Mouse (Mus musculus): ENCODE results near the gene Hba-a1. TPM values are rescaled to one million over a fixed set of nuclear protein-coding genes. Genes with fewer than 3 reads are reported as not detected.

Hba-a1 gene
- polyA plus RNA-seq, 1 experiment from 2014 or later, result 2,348 TPM

DNA sequence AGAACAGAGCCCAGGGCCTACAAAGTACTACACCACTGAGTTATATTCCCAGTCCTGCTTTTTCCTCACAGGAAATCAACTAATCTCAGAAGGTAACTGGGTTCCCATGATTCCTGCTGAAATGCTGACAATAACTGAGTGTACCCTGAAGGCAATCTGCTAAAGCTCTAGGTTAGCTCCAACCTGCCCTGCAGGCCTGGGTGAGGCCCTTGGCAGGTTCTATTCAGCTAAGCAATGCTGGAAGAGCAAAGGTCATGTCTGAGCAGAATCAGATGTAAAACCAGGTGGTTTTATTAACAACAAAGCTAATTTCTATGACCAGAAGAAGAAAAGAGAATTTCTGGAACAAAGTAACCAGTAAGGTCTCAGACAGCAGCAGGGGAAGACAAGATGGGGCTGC lies 41.9 kb upstream of the Hba-a1 start:
- Histone ChIP-seq H3K36me3 (ENCODE audit: control insufficient read depth, insufficient read depth, low read length) (peaks cover 39% of the 10 kb centered on the region), H3K27me3 (replicated peaks; ENCODE audit: control insufficient read depth, insufficient read depth, low read length) (no peaks in the 10 kb centered on the region), H3K4me1 (ENCODE audit: control insufficient read depth, insufficient read depth, low read length) (peaks cover 4% of the 10 kb centered on the region), H3K4me2 (ENCODE audit: low read length) (no peak overlapping the region), H3K9me3 (replicated peaks; ENCODE audit: control insufficient read depth, low read length) (no peaks in the 10 kb centered on the region), H3K9ac (ENCODE audit: low read length) (no peak overlapping the region), H3K4me3 (ENCODE audit: low read depth, low read length) (no peak overlapping the region), H3K27ac (ENCODE audit: low read depth, low read length) (no peak overlapping the region)
- no peak for DNase-seq (ENCODE audit: low spot score)
- no peak for ATAC-seq

DNA sequence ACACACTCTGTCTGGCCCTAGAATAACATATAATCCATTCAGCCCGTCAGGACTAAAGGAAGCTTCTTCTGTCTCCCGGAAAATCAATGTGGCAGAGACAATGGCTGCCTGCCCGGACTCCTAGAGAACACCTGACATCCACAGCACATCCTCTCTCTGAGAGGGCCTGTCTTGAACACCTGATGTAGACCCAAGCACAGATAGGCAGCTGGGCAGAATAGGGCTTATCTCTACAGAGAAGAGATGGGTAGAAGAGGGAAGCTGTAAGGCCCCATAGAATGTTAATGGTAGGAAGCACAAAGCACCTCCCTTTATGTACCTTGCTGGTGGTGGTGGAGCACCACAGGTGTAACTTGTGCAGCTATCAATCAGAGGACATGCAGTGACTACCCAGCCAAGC lies 41.1 kb upstream of the Hba-a1 start:
- no peak for DNase-seq (ENCODE audit: low spot score)
- Histone ChIP-seq H3K4me1 (ENCODE audit: control insufficient read depth, insufficient read depth, low read length) (no peaks in the 10 kb centered on the region), H3K9me3 (replicated peaks; ENCODE audit: control insufficient read depth, low read length) (no peaks in the 10 kb centered on the region), H3K27me3 (replicated peaks; ENCODE audit: control insufficient read depth, insufficient read depth, low read length) (no peaks in the 10 kb centered on the region), H3K27ac (ENCODE audit: low read depth, low read length) (no peak overlapping the region), H3K4me2 (ENCODE audit: low read length) (no peak overlapping the region), H3K4me3 (ENCODE audit: low read depth, low read length) (no peak overlapping the region), H3K36me3 (ENCODE audit: control insufficient read depth, insufficient read depth, low read length) (peaks cover 47% of the 10 kb centered on the region), H3K9ac (ENCODE audit: low read length) (no peak overlapping the region)
- 92% methylated on average over 3 of the region's 3 CpGs for WGBS
- ATAC-seq, result no peak

DNA sequence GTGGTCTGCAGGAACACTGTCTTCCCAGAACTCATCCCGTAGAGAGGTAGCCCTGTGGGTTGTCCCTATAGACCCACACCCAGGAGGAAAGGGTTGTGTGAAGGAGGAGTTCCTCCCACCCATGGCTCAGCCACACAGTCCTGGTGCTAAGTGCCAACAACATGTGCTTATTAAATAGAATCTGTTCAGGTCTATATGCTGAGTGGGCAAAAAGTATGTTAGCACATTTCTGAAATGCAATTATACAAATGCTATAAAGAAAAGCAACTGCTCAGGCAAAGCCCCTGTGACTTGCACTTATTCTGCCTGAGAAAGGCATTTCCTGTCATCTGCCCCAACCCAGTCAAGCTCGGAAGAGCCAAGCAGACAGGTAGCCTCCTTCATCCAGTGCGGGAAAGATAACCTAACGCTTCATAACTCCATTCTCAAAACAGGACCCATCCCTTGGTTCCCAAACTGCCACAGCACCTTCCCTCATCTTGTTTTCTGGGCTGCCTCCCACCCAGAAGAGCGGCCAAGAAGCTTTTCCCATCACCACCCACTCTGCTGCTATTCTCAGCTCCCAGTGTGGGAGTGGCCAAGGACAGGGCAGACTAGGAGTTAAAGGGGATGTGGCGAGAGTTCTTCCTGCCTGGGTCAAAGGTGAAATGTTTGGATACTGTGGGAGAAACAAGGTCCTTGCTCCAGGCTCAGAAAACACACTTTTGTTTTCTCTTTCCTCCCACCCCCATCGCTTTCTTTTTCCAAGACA lies 39.9 kb upstream of the Hba-a1 start:
- whole genome bisulfite sequencing, result 84% methylated on average over 7 of the region's 7 CpGs
- H3K27ac ChIP-seq (ENCODE audit: low read depth, low read length), result no peak overlapping the region
- H3K9me3 ChIP-seq (replicated peaks; ENCODE audit: control insufficient read depth, low read length), result no peaks in the 10 kb centered on the region
- H3K9ac ChIP-seq (ENCODE audit: low read length), result no peak overlapping the region
- no peak for ATAC-seq
- no peak overlapping the region for H3K4me3 ChIP-seq (ENCODE audit: low read depth, low read length)
- H3K4me2 ChIP-seq (ENCODE audit: low read length), result no peak overlapping the region
- no peaks in the 10 kb centered on the region for H3K27me3 ChIP-seq (replicated peaks; ENCODE audit: control insufficient read depth, insufficient read depth, low read length)
- H3K36me3 ChIP-seq (ENCODE audit: control insufficient read depth, insufficient read depth, low read length), result peaks cover 55% of the 10 kb centered on the region
- H3K4me1 ChIP-seq (ENCODE audit: control insufficient read depth, insufficient read depth, low read length), result no peaks in the 10 kb centered on the region
- no peak for DNase-seq (ENCODE audit: low spot score)

DNA sequence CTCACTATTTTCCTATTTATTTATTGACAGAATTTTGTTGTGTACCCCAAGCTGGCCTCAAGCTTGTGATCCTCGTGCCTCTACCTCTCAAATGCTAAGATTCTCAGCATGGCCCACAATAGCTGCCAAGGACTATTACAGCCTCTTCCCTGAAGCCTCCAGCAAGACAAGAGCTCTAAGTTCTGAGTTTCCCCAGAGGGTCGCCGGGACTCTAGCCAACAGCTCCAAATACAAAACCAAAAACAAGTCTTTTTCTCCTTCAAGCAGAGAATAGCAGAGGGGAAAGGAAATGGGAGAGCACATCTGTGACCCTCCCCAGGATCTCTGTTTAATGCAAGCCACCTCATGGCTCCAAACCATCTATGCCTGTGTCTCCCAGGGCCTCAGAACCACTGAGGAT lies 39.2 kb upstream of the Hba-a1 start:
- DNase-seq (ENCODE audit: low spot score), result no peak
- Histone ChIP-seq H3K27ac (ENCODE audit: low read depth, low read length) (no peak overlapping the region), H3K9me3 (replicated peaks; ENCODE audit: control insufficient read depth, low read length) (no peaks in the 10 kb centered on the region), H3K36me3 (ENCODE audit: control insufficient read depth, insufficient read depth, low read length) (peaks cover 58% of the 10 kb centered on the region), H3K4me3 (ENCODE audit: low read depth, low read length) (no peak overlapping the region), H3K4me2 (ENCODE audit: low read length) (no peak overlapping the region), H3K27me3 (replicated peaks; ENCODE audit: control insufficient read depth, insufficient read depth, low read length) (no peaks in the 10 kb centered on the region), H3K4me1 (ENCODE audit: control insufficient read depth, insufficient read depth, low read length) (no peaks in the 10 kb centered on the region), H3K9ac (ENCODE audit: low read length) (no peak overlapping the region)
- ATAC-seq, result no peak
- WGBS, result 90% methylated on average over 3 of the region's 3 CpGs

DNA sequence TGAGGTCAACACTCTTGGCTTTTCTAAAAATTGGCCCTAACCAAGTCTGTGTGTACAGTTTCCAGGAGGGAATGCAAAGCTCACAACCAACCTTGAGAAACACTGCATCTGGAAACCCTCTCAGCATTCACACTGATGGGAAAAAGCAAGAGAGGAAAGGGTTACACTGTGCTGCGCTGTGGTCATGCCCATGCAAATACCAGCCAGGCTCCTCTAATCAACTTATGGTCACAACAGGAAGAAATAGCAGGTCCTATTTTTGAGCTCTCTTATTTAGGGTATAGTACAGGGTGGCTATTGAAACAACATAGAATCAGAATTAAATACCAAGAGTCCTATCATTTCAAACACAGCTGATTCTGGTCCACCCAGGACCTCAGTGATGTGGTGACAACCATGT lies 38.7 kb upstream of the Hba-a1 start:
- H3K4me3 ChIP-seq (ENCODE audit: low read depth, low read length), result no peak overlapping the region
- no peaks in the 10 kb centered on the region for H3K9me3 ChIP-seq (replicated peaks; ENCODE audit: control insufficient read depth, low read length)
- 85% methylated on average over 1 of the region's 1 CpGs for WGBS
- H3K4me1 ChIP-seq (ENCODE audit: control insufficient read depth, insufficient read depth, low read length), result no peaks in the 10 kb centered on the region
- no peak for ATAC-seq
- H3K4me2 ChIP-seq (ENCODE audit: low read length), result no peak overlapping the region
- no peak for DNase-seq (ENCODE audit: low spot score)
- H3K36me3 ChIP-seq (ENCODE audit: control insufficient read depth, insufficient read depth, low read length), result peaks cover 59% of the 10 kb centered on the region
- no peak overlapping the region for H3K9ac ChIP-seq (ENCODE audit: low read length)
- no peak overlapping the region for H3K27ac ChIP-seq (ENCODE audit: low read depth, low read length)
- H3K27me3 ChIP-seq (replicated peaks; ENCODE audit: control insufficient read depth, insufficient read depth, low read length), result no peaks in the 10 kb centered on the region

DNA sequence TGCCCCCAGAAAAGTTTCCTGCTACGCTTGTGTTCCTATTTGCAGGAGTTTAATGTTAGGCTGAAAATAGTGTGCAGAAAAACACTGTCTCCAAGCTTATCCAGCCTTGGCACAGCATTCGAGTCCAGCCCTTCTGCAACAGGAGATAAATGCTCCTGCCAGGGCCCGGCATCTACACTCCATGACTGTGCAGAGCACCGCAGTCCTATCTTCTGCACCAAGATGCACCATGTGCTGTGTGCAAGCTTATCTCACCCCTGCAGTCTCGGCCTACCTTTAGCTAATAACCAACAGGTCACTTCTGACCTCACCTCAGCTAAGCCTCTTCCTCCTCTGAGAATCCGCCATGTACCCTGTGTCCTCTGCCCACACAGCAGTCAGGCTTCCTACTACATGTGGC lies 37.7 kb upstream of the Hba-a1 start:
- Histone ChIP-seq H3K4me1 (ENCODE audit: control insufficient read depth, insufficient read depth, low read length) (no peaks in the 10 kb centered on the region), H3K36me3 (ENCODE audit: control insufficient read depth, insufficient read depth, low read length) (peaks cover 58% of the 10 kb centered on the region), H3K27me3 (replicated peaks; ENCODE audit: control insufficient read depth, insufficient read depth, low read length) (no peaks in the 10 kb centered on the region), H3K9ac (ENCODE audit: low read length) (no peak overlapping the region), H3K27ac (ENCODE audit: low read depth, low read length) (no peak overlapping the region), H3K9me3 (replicated peaks; ENCODE audit: control insufficient read depth, low read length) (no peaks in the 10 kb centered on the region), H3K4me2 (ENCODE audit: low read length) (no peak overlapping the region), H3K4me3 (ENCODE audit: low read depth, low read length) (no peak overlapping the region)
- 93% methylated on average over 6 of the region's 6 CpGs for WGBS
- ATAC-seq, result no peak
- no peak for DNase-seq (ENCODE audit: low spot score)

DNA sequence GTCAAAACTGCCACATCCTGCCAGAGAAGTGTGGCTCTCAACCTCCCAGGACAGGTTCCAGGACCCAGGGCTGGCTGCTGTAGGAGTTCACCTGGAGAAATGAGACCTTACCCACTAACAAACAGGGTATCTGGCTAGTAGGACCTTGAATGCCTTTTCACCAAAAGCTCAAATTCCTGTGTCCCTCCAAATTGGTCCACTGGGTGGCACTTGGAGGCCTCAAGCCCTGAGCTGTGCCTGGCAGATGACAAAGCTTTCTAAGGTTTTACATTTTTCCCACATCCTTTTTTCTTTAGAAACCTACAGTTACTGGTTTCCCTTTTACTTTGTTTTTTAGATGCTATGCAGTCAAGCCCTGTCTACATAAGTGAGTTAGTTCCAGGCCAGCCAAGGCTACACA lies 36.2 kb upstream of the Hba-a1 start:
- H3K4me1 ChIP-seq (ENCODE audit: control insufficient read depth, insufficient read depth, low read length), result no peaks in the 10 kb centered on the region
- peaks cover 56% of the 10 kb centered on the region for H3K36me3 ChIP-seq (ENCODE audit: control insufficient read depth, insufficient read depth, low read length)
- H3K4me3 ChIP-seq (ENCODE audit: low read depth, low read length), result no peak overlapping the region
- H3K27ac ChIP-seq (ENCODE audit: low read depth, low read length), result no peak overlapping the region
- no peaks in the 10 kb centered on the region for H3K27me3 ChIP-seq (replicated peaks; ENCODE audit: control insufficient read depth, insufficient read depth, low read length)
- no peak overlapping the region for H3K9ac ChIP-seq (ENCODE audit: low read length)
- no peak for DNase-seq (ENCODE audit: low spot score)
- H3K4me2 ChIP-seq (ENCODE audit: low read length), result no peak overlapping the region
- H3K9me3 ChIP-seq (replicated peaks; ENCODE audit: control insufficient read depth, low read length), result no peaks in the 10 kb centered on the region
- no peak for ATAC-seq

DNA sequence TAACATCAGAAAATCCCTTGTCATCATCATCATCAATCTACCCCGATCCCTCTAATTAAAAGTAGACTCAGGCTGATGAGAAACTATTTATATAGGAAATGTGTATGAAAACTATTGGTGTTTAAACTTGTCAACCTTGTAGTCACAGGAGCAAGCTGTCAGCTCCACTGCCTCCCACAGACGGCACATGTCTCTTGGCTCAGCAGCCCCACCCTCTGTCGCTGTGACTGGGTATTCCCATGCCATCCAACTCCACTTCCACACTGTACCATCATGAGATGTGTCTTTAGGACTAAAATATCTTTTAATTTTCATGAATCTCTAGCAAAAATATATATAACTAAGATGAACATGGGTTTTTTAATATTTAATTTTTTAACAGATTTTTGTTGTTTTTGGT lies 35.0 kb upstream of the Hba-a1 start:
- ATAC-seq (no peak), DNase-seq (ENCODE audit: low spot score) (no peak)
- Histone ChIP-seq H3K4me2 (ENCODE audit: low read length) (no peak overlapping the region), H3K4me1 (ENCODE audit: control insufficient read depth, insufficient read depth, low read length) (no peaks in the 10 kb centered on the region), H3K4me3 (ENCODE audit: low read depth, low read length) (no peak overlapping the region), H3K9me3 (replicated peaks; ENCODE audit: control insufficient read depth, low read length) (no peaks in the 10 kb centered on the region), H3K9ac (ENCODE audit: low read length) (no peak overlapping the region), H3K27ac (ENCODE audit: low read depth, low read length) (no peak overlapping the region), H3K27me3 (replicated peaks; ENCODE audit: control insufficient read depth, insufficient read depth, low read length) (no peaks in the 10 kb centered on the region), H3K36me3 (ENCODE audit: control insufficient read depth, insufficient read depth, low read length) (peaks cover 64% of the 10 kb centered on the region)
- WGBS, result 90% methylated on average over 3 of the region's 3 CpGs

DNA sequence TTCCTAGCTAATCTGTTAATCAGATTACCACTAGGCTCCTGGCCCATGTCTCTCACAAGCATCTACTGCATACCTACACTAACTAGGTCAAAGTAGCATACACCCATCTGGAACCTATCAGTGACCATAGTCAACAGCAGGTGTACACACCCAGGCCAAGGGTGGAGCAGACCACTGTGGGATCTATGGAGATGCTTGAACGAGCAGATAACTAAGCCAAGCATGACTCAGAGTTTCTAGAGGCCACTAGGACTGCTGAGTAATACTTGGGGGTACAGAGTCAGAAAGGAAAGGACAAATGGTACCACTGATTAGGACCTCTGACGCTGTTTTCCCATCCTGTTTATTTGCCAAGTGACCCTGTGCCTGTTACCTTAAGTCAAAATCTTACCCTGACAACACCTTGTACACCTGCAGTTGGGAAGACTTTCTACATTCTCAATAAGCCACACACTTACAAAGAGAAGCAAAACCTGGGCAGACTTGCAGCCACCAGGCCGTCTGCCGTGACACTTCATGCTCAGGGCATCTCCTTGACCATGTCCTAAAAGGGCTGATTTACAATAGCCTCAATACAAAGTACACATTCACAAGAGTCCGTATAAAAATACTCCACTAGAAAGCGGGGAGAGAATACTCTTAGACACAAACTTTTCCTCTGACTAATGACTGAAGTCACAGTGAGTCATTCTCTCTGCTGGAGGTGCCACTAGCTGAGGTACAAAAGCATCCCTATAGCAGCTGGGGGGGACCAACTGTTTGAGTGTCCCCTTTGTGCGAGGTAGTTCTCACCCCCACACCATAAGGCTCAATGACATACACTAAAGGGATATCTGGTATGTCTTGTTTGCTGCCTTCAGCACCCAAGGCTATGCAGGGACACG lies 32.2 kb upstream of the Hba-a1 start:
- DNase-seq (ENCODE audit: low spot score) (no peak), ATAC-seq (no peak)
- WGBS, result 89% methylated on average over 8 of the region's 8 CpGs
- no peaks in the 10 kb centered on the region for H3K27me3 ChIP-seq (replicated peaks; ENCODE audit: control insufficient read depth, insufficient read depth, low read length)
- no peak overlapping the region for H3K9ac ChIP-seq (ENCODE audit: low read length)
- H3K9me3 ChIP-seq (replicated peaks; ENCODE audit: control insufficient read depth, low read length), result no peaks in the 10 kb centered on the region
- H3K36me3 ChIP-seq (ENCODE audit: control insufficient read depth, insufficient read depth, low read length), result peaks cover 65% of the 10 kb centered on the region
- no peaks in the 10 kb centered on the region for H3K4me1 ChIP-seq (ENCODE audit: control insufficient read depth, insufficient read depth, low read length)
- H3K4me2 ChIP-seq (ENCODE audit: low read length), result no peak overlapping the region
- no peak overlapping the region for H3K27ac ChIP-seq (ENCODE audit: low read depth, low read length)
- no peak overlapping the region for H3K4me3 ChIP-seq (ENCODE audit: low read depth, low read length)

Measured in forebrain, embryonic 14.5 days (tissue).